12 mouse cellular contexts compared by ENCODE assay signal in genomic region chr19:61048646-61049045, GRCm38 (mm10).
DNase-seq lines count a peak whose midpoint lies in the region; ATAC-seq and TF ChIP-seq lines count a peak whose summit lies in the region.
"Had no signal": no experiment of that assay in that cellular context is flagged by ENCODE, and none has a peak within 500 bp of the region (broad histone marks: within the 10 kb centered on the region; RNA-seq: fewer than 3 reads in every experiment).

No protein-coding gene starts in this region.

- TF ChIP-seq CTCF in gastrocnemius, adult 2 months (IDR thresholded peaks at IDR 0.05), result no peak

- H3K9me3 ChIP-seq in limb, embryonic 15.5 days, result no peaks in the 10 kb centered on the region
- H3K9me3 ChIP-seq: heart, embryonic 15.5 days; hindbrain, embryonic 15.5 days; liver, embryonic 15.5 days had no signal

- H3K4me1 ChIP-seq in limb, embryonic 15.5 days, result peaks cover 6% of the 10 kb centered on the region; the same call in 1 of the 2 replicates
- H3K4me1 ChIP-seq: hindbrain, embryonic 15.5 days; liver, embryonic 15.5 days had no signal

- no peaks in the 10 kb centered on the region for H3K27me3 ChIP-seq in limb, embryonic 15.5 days
- H3K27me3 ChIP-seq: heart, embryonic 15.5 days; hindbrain, embryonic 15.5 days; liver, embryonic 15.5 days had no signal

- H3K27ac ChIP-seq in gastrocnemius, adult 2 months, result peak overlapping the region; percentile 39; the same call in 1 of the 2 replicates
- H3K27ac ChIP-seq in limb, embryonic 15.5 days, result peak overlapping the region; percentile 60; the same call in 1 of the 2 replicates
- H3K27ac ChIP-seq: heart, embryonic 15.5 days; hindbrain, embryonic 15.5 days; liver, embryonic 15.5 days; stomach, postnatal 0 days had no signal

- intact Hi-C loops in gastrocnemius, adult 2 months (cut with DNase I), result no loop called here
- intact Hi-C loops in gastrocnemius, postnatal 36 days (cut with DNase I), result no loop called here
- intact Hi-C loops in left cerebral cortex, postnatal 10 days (cut with DNase I), result no loop called here

- ATAC-seq in limb, embryonic 15.5 days (ENCODE audit: insufficient number of reproducible peaks, low FRiP score, low TSS enrichment, low read depth), result no peak

- 58% methylated on average over 2 of the region's 2 CpGs for WGBS in limb, embryonic 15.5 days

- H3K4me3 ChIP-seq in gastrocnemius, adult 2 months, result no peak overlapping the region
- no peak overlapping the region for H3K4me3 ChIP-seq in limb, embryonic 15.5 days
- H3K4me3 ChIP-seq: heart, embryonic 15.5 days; hindbrain, embryonic 15.5 days; liver, embryonic 15.5 days had no signal

- H3K36me3 ChIP-seq in limb, embryonic 15.5 days, result no peaks in the 10 kb centered on the region
- H3K36me3 ChIP-seq: heart, embryonic 15.5 days; hindbrain, embryonic 15.5 days; liver, embryonic 15.5 days had no signal

- H3K4me2 ChIP-seq in limb, embryonic 15.5 days, result no peak overlapping the region
- H3K4me2 ChIP-seq: heart, embryonic 15.5 days; hindbrain, embryonic 15.5 days; liver, embryonic 15.5 days had no signal

- H3K9ac ChIP-seq in limb, embryonic 15.5 days, result no peak overlapping the region
- H3K9ac ChIP-seq: heart, embryonic 15.5 days; hindbrain, embryonic 15.5 days; liver, embryonic 15.5 days had no signal

- no peak for DNase-seq in gastrocnemius, adult 2 months
- DNase-seq in gastrocnemius, postnatal 36 days, result no peak
- peak; percentile 30 to 33 for DNase-seq in right cerebral cortex, postnatal 10 days (ENCODE audit: low spot score in 2 of 2)
- DNase-seq in right cerebral cortex, postnatal 14 days, result no peak
- DNase-seq in cerebellum, adult 9-10 months, result peak; percentile 48
- no peak for DNase-seq in left cerebral cortex, postnatal 10 days (ENCODE audit: extremely low spot score in 1 of 2, low spot score in 2 of 2)
- no peak for DNase-seq in ovary, postnatal 14 days (ENCODE audit: low spot score)

Comparison
In these comparisons a context has a peak if more than half of its experiments do, and no peak if none do; other contexts are left out.
1. DNase-seq: peak in right cerebral cortex, postnatal 10 days (2 of 2) and cerebellum, adult 9-10 months (single experiment); none in gastrocnemius, adult 2 months (single experiment), gastrocnemius, postnatal 36 days (0 of 2), right cerebral cortex, postnatal 14 days (single experiment), left cerebral cortex, postnatal 10 days (0 of 2) and ovary, postnatal 14 days (single experiment).